Mouse (Mus musculus): Measurements from ENCODE around the gene Hoxd10.
A peak's percentile ranks its signal among the peaks of the same experiment; 100 is the strongest.

DNA sequence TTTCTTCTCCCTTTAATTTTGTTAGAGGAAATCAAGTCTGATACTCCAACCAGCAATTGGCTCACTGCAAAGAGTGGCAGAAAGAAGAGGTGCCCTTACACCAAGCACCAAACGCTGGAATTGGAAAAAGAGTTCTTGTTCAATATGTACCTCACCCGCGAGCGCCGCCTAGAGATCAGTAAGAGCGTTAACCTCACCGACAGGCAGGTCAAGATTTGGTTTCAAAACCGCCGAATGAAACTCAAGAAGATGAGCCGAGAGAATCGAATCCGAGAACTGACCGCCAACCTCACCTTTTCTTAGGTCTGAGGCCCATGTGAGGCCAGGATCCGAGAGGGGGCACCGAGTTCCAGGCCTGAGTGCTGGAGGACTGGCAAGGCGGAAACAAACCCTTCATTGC, 2.3 kb downstream of the Hoxd10 start:
- TF ChIP-seq CTCF (IDR thresholded peaks at IDR 0.05; ENCODE audit: low read depth) = peak; percentile 31; the same call in 1 of the 2 replicates
- no peak for TF ChIP-seq EP300 (IDR thresholded peaks at IDR 0.05; ENCODE audit: low read depth)

All from liver, embryonic 14.5 days (tissue).